Mouse (Mus musculus) liver, embryonic 13.5 days (tissue): ENCODE data around the gene Ptchd4. TPM values are rescaled to one million over a fixed set of nuclear protein-coding genes. Genes with fewer than 3 reads are reported as not detected.

Experiments
- ATAC-seq: fragments of 200-750 bp; cut with Nextera tagmentation; 2 replicates; pipeline ENCODE4 v1.8.0; 2017; ENCODE audit warnings: low read depth, mild to moderate bottlenecking, moderate number of reproducible peaks, moderate library complexity
- DNase-seq: peaks from one replicate; pipeline ENCODE4 v3.0.0; 2022
- H3K27ac ChIP-seq: fragments of 300-500 bp; sonication (generic); 2 replicates; pipeline ENCODE4 v1.5.1; 2015; ENCODE audit warnings: moderate library complexity, mild to moderate bottlenecking, inconsistent platforms
- H3K27me3 ChIP-seq: fragments of 300-500 bp; sonication (generic); 2 replicates; pipeline ENCODE4 v1.6.1; 2015; ENCODE audit warnings: mild to moderate bottlenecking, inconsistent platforms
- H3K36me3 ChIP-seq: fragments of 300-500 bp; sonication (generic); 2 replicates; pipeline ENCODE4 v1.6.1; 2015; ENCODE audit warnings: mild to moderate bottlenecking, inconsistent platforms
- H3K4me1 ChIP-seq: fragments of 300-500 bp; sonication (generic); replicated peaks from 2 replicates; pipeline ENCODE4 v1.6.1; 2015; ENCODE audit warnings: inconsistent platforms
- H3K4me2 ChIP-seq: fragments of 300-500 bp; sonication (generic); 2 replicates; pipeline ENCODE4 v1.6.1; 2015; ENCODE audit warnings: inconsistent platforms, mild to moderate bottlenecking, moderate library complexity
- H3K4me3 ChIP-seq: fragments of 300-500 bp; sonication (generic); replicated peaks from 2 replicates; pipeline ENCODE4 v1.5.1; 2015; ENCODE audit warnings: mild to moderate bottlenecking, inconsistent platforms
- H3K9ac ChIP-seq: fragments of 300-500 bp; sonication (generic); 2 replicates; pipeline ENCODE4 v1.6.1; 2015; ENCODE audit warnings: mild to moderate bottlenecking, inconsistent platforms
- H3K9me3 ChIP-seq: fragments of 300-500 bp; sonication (generic); replicated peaks from 2 replicates; pipeline ENCODE4 v1.6.1; 2016; ENCODE audit warnings: inconsistent platforms
- WGBS: fragments of 180-500 bp; shearing (Covaris S2); methylation state at CpG from one replicate; pipeline ENCODE4 v1.1.7; 2015; ENCODE audit not compliant: insufficient replicate concordance; 5-methylcytosine and 5-hydroxymethylcytosine counted together
- polyA plus RNA-seq: library from polyadenylated mRNA; unstranded; fragments of >200 nt; fragmentation: Nextera tagmentation; extraction: Ambion mirVana; gene quantifications from 2 replicates; pipeline ENCODE4 v1.2.1, GENCODE M21; 2015

The Ptchd4 gene
- polyA plus RNA-seq = not detected in 2 replicates

GRCm38 (mm10) chr17:42315669-42316611, at the start of gene Ptchd4:
Gene Ptchd4 (plus strand): TSS chr17:42315947.
- H3K36me3 ChIP-seq = no peaks in the 10 kb centered on the region
- peak within 1 kb of the TSS; percentile 48 for H3K4me2 ChIP-seq
- no peak within 1 kb of the TSS for H3K9ac ChIP-seq
- peak within 1 kb of the TSS; percentile 37 for H3K4me3 ChIP-seq
- no peak for ATAC-seq
- no peak within 1 kb of the TSS for H3K27ac ChIP-seq
- H3K4me1 ChIP-seq = no peaks in the 10 kb centered on the region
- no peak for DNase-seq
- H3K9me3 ChIP-seq = no peaks in the 10 kb centered on the region
- WGBS = 2% methylated on average over 45 of the region's 56 CpGs
- peaks cover 20% of the 10 kb centered on the region for H3K27me3 ChIP-seq

GRCm38 (mm10) chr17:42276861-42277260, 38.9 kb upstream of the Ptchd4 start:
- Histone ChIP-seq H3K4me2 (no peak overlapping the region), H3K36me3 (no peaks in the 10 kb centered on the region), H3K27ac (no peak overlapping the region), H3K4me1 (no peaks in the 10 kb centered on the region), H3K9ac (no peak overlapping the region), H3K27me3 (no peaks in the 10 kb centered on the region), H3K9me3 (no peaks in the 10 kb centered on the region), H3K4me3 (no peak overlapping the region)
- 57% methylated on average over 2 of the region's 2 CpGs for WGBS
- DNase-seq = no peak
- ATAC-seq = no peak

DNA sequence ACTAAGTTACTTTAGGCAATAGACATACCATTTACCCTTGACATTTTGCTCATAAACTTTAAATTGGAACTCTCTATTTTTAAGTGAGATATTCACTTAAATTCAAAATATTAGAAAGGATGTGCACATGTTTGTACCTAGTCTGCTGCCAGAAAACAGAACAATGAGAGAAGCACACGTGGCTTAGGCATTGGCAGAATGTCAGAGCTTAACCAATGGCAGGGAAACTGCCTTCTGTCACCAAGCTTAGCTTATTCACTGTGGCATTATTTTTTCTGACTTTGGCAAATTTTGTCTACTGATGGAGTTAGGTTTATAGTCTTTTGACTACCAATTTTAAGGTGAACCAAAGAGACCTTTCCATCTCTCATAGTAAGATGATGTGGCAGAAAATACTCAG, 31.4 kb upstream of the Ptchd4 start:
- Histone ChIP-seq H3K4me2 (no peak overlapping the region), H3K9me3 (no peaks in the 10 kb centered on the region), H3K27me3 (no peaks in the 10 kb centered on the region), H3K27ac (no peak overlapping the region), H3K9ac (no peak overlapping the region), H3K4me1 (no peaks in the 10 kb centered on the region), H3K36me3 (no peaks in the 10 kb centered on the region), H3K4me3 (no peak overlapping the region)
- no peak for DNase-seq
- no peak for ATAC-seq
- WGBS = 33% methylated on average over 1 of the region's 1 CpGs

DNA sequence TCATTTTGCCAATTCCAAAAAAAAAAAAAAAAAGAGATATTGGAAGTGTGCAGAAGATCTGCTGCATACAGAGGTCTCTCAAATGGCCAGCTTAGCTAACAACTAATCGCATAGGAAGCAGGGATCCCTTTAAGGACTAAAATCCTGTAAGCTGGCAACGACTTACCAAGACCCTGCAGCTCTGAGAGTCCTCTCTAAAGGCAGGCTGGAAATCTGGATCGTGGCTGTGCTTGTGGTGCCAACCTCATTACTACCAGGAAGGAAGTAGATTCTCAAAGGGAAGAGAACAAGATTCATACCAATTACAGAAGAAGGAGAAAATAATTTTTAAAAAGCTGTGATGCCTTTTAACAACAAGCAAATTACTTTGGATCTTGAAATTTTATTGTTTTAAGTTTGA, 29.5 kb upstream of the Ptchd4 start:
- no peaks in the 10 kb centered on the region for H3K9me3 ChIP-seq
- H3K4me1 ChIP-seq = no peaks in the 10 kb centered on the region
- ATAC-seq (no peak), DNase-seq (no peak)
- no peaks in the 10 kb centered on the region for H3K27me3 ChIP-seq
- H3K4me3 ChIP-seq = no peak overlapping the region
- no peaks in the 10 kb centered on the region for H3K36me3 ChIP-seq
- no peak overlapping the region for H3K4me2 ChIP-seq
- no peak overlapping the region for H3K9ac ChIP-seq
- 41% methylated on average over 3 of the region's 3 CpGs for WGBS
- no peak overlapping the region for H3K27ac ChIP-seq

DNA sequence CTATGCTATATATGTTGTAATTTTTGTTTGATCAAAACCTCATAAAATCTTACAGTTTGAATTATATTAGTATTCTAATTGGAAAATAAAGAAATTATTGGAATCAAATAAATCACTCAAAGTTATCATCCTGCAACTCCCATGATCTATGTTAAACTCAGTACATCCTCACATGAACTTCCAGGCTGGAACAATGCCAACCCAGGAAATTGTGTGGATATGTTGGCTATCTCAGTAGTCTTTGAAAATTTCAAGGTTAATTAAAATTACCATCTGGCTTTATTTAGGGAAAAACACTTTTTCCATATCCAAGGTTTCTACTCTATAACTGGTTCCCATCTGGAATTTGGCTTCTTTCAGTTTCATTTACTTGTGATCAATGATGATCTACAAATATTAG, 25.4 kb upstream of the Ptchd4 start:
- H3K27me3 ChIP-seq = no peaks in the 10 kb centered on the region
- H3K27ac ChIP-seq = no peak overlapping the region
- ATAC-seq (no peak), DNase-seq (no peak)
- H3K9ac ChIP-seq = no peak overlapping the region
- H3K9me3 ChIP-seq = no peaks in the 10 kb centered on the region
- no peaks in the 10 kb centered on the region for H3K4me1 ChIP-seq
- H3K4me3 ChIP-seq = no peak overlapping the region
- H3K36me3 ChIP-seq = no peaks in the 10 kb centered on the region
- H3K4me2 ChIP-seq = no peak overlapping the region

GRCm38 (mm10) chr17:42291793-42292192, 24.0 kb upstream of the Ptchd4 start:
- no peaks in the 10 kb centered on the region for H3K36me3 ChIP-seq
- H3K27ac ChIP-seq = no peak overlapping the region
- no peak for ATAC-seq
- DNase-seq = no peak
- no peaks in the 10 kb centered on the region for H3K4me1 ChIP-seq
- H3K4me2 ChIP-seq = no peak overlapping the region
- H3K27me3 ChIP-seq = no peaks in the 10 kb centered on the region
- no peak overlapping the region for H3K9ac ChIP-seq
- H3K9me3 ChIP-seq = no peaks in the 10 kb centered on the region
- no peak overlapping the region for H3K4me3 ChIP-seq
- 32% methylated on average over 5 of the region's 5 CpGs for WGBS

DNA sequence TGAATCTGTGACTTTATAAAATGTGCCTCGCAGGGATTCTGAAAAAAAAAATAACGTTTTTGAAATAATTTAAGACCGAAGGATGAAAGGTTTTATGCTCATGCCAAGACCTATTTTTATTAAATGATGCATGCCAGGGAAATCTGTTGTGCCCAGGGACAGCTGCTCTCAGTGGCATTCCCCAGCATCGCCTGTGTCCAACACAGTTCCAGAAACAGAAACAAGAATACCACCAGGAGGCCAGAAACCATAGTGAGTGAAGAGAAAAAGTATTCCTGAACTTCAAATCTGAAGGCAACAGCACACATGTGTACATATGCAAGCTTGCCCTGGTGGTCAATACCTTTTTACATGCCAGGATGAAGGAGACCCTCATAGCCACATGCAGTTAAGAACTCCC, 17.8 kb upstream of the Ptchd4 start:
- Histone ChIP-seq H3K4me1 (no peaks in the 10 kb centered on the region), H3K36me3 (no peaks in the 10 kb centered on the region), H3K4me3 (no peak overlapping the region), H3K4me2 (no peak overlapping the region), H3K9ac (no peak overlapping the region), H3K27me3 (no peaks in the 10 kb centered on the region), H3K27ac (no peak overlapping the region), H3K9me3 (no peaks in the 10 kb centered on the region)
- WGBS = 53% methylated on average over 4 of the region's 4 CpGs
- DNase-seq = no peak
- no peak for ATAC-seq

DNA sequence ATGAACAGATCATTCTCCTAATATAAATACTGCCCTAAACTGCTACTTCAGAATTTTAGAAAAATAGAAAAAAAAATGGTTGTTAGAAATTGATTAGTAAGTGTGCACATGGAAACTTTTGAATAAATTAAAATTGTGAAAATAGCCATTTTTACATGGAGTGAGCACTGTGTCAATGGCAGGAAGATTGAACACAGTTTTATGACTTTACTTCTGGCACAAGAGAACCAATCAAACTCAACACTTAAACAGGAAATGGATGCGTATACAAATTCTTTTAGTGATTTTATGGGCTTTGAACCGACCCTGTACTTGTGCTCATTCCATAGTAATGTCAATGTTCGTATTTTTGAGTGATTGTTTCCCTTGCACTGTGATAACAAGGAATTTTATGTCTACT, 16.1 kb upstream of the Ptchd4 start:
- no peak for ATAC-seq

DNA sequence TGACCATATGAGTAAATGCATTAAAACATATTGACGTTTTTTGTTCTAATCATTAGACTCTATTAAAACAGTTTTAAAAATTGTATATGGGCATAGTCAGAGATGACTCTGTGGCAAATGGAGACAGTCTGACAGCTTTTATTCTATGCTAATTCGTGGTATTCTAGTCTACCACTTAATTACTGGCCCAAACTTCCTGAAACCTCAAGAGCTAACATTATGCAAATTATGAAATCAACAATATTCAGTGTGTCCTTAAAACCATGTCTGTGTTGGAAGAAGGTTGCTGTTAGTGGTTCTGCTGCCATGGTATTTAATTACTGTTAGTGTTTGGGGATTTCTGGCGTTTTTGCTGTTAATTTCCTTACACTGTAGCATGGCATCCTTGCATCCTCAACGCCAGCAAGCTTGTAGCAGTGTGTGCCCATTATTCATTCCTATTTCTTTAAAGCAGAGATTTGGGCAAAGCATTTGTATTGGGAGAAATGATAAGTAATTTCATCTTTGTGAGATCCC, 12.6 kb upstream of the Ptchd4 start:
- Histone ChIP-seq H3K4me2 (no peak overlapping the region), H3K9me3 (no peaks in the 10 kb centered on the region), H3K27me3 (no peaks in the 10 kb centered on the region), H3K9ac (no peak overlapping the region), H3K4me1 (no peaks in the 10 kb centered on the region), H3K4me3 (no peak overlapping the region), H3K36me3 (no peaks in the 10 kb centered on the region), H3K27ac (no peak overlapping the region)
- no peak for DNase-seq
- 43% methylated on average over 4 of the region's 4 CpGs for WGBS
- ATAC-seq = no peak

More for the DNA sequence above, 16.1 kb upstream of the Ptchd4 start:
- H3K27ac ChIP-seq = no peak overlapping the region
- H3K27me3 ChIP-seq = no peaks in the 10 kb centered on the region
- H3K4me2 ChIP-seq = no peak overlapping the region
- WGBS = 46% methylated on average over 3 of the region's 3 CpGs
- no peaks in the 10 kb centered on the region for H3K4me1 ChIP-seq
- no peaks in the 10 kb centered on the region for H3K36me3 ChIP-seq
- no peak overlapping the region for H3K4me3 ChIP-seq
- DNase-seq = no peak
- H3K9me3 ChIP-seq = no peaks in the 10 kb centered on the region
- H3K9ac ChIP-seq = no peak overlapping the region

- Histone ChIP-seq H3K9me3 (no peaks in the 10 kb centered on the region), H3K4me2 (no peak overlapping the region), H3K27me3 (no peaks in the 10 kb centered on the region), H3K4me1 (no peaks in the 10 kb centered on the region), H3K4me3 (no peak overlapping the region), H3K27ac (no peak overlapping the region), H3K9ac (no peak overlapping the region), H3K36me3 (no peaks in the 10 kb centered on the region)
- ATAC-seq = no peak
- no peak for DNase-seq
- WGBS = 48% methylated on average over 4 of the region's 4 CpGs
These were observed 11.5 kb upstream of the Ptchd4 start for GRCm38 (mm10) chr17:42304262-42304661.

- no peaks in the 10 kb centered on the region for H3K4me1 ChIP-seq
- 65% methylated on average over 1 of the region's 1 CpGs for WGBS
- DNase-seq (no peak), ATAC-seq (no peak)
- H3K4me3 ChIP-seq = no peak overlapping the region
- H3K4me2 ChIP-seq = no peak overlapping the region
- no peaks in the 10 kb centered on the region for H3K36me3 ChIP-seq
- no peaks in the 10 kb centered on the region for H3K9me3 ChIP-seq
- no peaks in the 10 kb centered on the region for H3K27me3 ChIP-seq
- H3K27ac ChIP-seq = no peak overlapping the region
- no peak overlapping the region for H3K9ac ChIP-seq
These were observed 8.7 kb upstream of the Ptchd4 start for GRCm38 (mm10) chr17:42307001-42307400.

DNA sequence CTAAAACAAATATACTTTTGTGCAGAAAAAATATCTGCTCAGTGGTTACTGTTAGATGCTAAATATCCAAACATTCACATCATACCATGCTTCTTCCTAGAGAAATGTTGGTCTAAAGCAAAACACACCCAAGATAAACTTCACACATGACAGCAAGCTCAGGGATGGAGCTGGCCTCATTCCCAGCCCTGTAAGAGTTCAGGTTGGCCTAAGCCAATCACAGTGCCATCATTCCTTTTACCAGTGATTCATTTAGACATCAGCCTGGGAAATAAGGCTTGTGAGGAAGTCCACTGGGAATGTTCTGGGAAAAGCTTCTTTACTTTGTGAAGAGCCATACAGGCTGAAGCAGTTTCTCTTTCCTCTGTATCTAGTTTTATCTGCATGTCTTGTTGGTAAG, 5.6 kb upstream of the Ptchd4 start:
- Histone ChIP-seq H3K27ac (no peak overlapping the region), H3K4me2 (no peak overlapping the region), H3K9ac (no peak overlapping the region), H3K4me3 (no peak overlapping the region), H3K36me3 (no peaks in the 10 kb centered on the region), H3K4me1 (no peaks in the 10 kb centered on the region), H3K9me3 (no peaks in the 10 kb centered on the region), H3K27me3 (no peaks in the 10 kb centered on the region)
- DNase-seq (no peak), ATAC-seq (no peak)
